Mouse (Mus musculus) kidney, postnatal 25 days (tissue): ENCODE results near the gene Tasp1.
"Not testable (repeated sequence)": the region's sequence is repeated elsewhere in the genome, so short reads cannot be mapped to it uniquely, and the experiment has no call there.

Experiments used
- DNase-seq, 2 experiments: peaks; one replicate each; pipeline ENCODE4 v3.0.0; 2021; ENCODE audit warnings: mixed read lengths in 2 of 2

Tasp1 gene

DNA sequence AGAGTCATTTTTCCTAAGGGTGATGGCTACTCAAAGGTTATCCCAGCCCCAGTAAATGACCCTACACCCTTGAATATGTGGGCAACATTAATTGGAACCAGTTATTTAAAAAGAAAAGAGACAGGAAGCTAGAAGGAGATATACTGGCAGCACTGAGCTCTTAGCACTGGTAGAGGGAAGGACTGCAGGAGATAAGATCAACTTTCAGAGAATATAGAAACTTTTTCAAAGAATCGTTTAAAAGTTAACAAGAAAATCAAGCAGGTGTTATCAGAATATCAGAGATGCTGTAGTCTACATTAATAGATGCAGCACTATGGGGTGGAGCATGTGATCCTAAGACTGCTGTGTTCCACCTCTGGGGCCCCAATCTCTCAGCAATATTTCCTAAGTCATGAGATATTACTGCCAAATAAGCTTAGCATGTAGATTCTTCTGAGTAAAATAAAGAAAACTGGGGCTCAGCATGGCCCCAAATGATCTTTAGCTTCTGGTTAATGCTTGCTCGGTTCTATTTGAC is 14.9 kb downstream of the Tasp1 start:
- no peak for DNase-seq

- DNase-seq: no peak
Observed at GRCm38 (mm10) chr2:140042522-140043131, 24.0 kb downstream of the Tasp1 start.

- no peak for DNase-seq
Observed at GRCm38 (mm10) chr2:140042081-140042480, 24.5 kb downstream of the Tasp1 start.

DNA sequence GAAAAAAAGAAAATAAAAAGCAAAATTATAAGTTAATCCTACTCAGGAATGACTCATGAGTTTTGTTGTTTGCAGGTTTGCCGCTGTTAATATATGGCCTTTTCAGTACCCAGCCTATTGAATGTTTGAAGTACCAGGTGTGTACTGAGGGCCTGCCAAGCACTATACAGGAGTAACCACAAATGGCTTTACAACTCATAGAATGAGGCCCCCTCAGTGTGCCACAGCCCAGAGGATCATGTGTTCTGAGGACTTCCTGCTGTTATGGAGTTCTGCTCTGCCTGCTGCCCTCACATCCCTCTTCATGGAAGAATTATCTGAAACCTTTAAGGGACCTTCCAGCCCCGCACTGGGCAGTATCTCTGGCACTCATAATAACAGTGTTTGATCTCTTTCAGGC is 29.1 kb downstream of the Tasp1 start:
- DNase-seq: no peak

- DNase-seq: no peak
Observed at GRCm38 (mm10) chr2:140036854-140037253, 29.8 kb downstream of the Tasp1 start.

GRCm38 (mm10) chr2:140024937-140025336 is 41.7 kb downstream of the Tasp1 start:
- DNase-seq: no peak

GRCm38 (mm10) chr2:140007406-140007805 is 59.2 kb downstream of the Tasp1 start:
- DNase-seq: no peak

DNA sequence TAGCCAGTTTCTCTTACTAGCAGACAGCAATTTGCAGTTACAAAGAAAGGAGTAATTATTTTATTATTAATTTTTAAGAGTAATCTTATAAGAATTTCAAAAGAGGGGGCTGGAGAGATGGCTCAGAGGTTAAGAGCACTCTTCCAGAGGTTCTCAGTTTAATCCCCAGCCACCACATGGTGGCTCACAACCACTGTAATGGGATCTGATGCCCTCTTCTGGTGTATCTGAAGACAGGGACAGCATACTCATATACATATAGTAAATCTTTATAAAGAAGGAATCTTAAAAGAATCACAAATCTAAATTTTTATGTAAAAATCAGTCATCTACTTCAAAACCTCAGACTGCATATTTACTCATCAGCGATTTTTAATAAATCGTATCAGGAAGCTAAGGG is 68.4 kb downstream of the Tasp1 start:
- DNase-seq: no peak

GRCm38 (mm10) chr2:139989907-139990306 is 76.7 kb downstream of the Tasp1 start:
- not testable (repeated sequence) for DNase-seq

GRCm38 (mm10) chr2:139967451-139967850 is 99.2 kb downstream of the Tasp1 start:
- DNase-seq: no peak

DNA sequence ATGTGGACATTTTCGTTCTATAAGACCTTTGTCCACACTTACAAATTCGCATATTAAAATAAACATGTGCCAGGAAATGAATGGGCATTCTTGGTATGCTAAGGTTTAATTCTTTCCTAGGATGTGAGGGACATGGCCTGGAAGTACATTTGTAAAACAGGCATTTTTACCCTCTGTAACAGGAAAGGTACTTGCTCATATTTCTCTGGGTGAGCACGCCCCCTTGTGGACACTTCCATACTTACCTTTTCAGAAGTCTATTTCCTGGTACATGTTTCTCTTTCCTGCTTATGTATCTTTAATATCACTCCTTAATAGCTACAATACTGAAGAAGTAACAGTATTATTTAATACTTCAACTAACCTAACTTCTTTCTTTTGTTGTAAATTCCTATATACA is 100.3 kb downstream of the Tasp1 start:
- peak in 1 of 2 experiments; percentile 64 for DNase-seq

- no peak for DNase-seq
Observed at GRCm38 (mm10) chr2:139948843-139949242, 117.8 kb downstream of the Tasp1 start.

- no peak for DNase-seq
Observed at GRCm38 (mm10) chr2:139937581-139937980, 129.0 kb downstream of the Tasp1 start.

DNA sequence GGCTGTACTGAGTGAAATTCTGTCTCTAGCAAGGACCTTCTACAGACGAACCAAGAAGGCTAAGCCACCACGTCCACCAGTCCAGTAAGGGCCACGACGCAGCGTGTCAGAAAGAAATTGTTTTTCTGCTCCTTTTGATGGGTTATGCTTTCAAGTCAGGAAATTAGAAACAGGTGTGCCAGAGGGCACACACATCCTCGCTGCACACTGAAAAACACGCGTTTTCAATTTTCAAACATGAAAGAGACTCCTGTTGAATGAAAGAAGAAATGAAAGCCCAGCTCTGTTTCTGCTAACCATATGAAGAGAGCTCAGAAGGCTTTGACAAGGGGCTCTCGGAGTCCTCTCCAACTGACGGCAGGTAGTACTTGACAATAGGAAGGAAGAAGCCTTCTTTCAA is 132.0 kb downstream of the Tasp1 start:
- no peak for DNase-seq

GRCm38 (mm10) chr2:139934033-139934572 is 132.5 kb downstream of the Tasp1 start:
- no peak for DNase-seq

- DNase-seq: no peak
Observed at GRCm38 (mm10) chr2:139932211-139932610, 134.4 kb downstream of the Tasp1 start.

DNA sequence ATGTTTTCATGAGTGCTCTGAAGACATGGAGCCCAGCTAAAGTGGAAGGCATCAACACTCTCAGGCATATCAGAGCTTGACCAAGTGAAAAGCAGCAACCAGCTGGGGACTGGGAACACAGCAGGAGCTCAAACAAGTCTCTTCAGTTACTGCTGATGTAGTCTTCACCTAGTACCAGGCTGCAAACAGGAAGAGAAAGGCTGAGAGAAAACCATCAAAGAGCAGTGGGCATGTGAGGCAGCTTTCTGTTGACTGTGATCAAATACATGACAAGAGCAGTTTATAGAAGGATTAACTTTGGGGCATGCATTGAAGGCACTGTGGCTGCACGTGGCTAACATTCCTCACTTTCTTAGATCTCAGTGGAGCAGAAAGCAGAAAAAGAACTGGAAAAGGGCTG is 141.7 kb downstream of the Tasp1 start:
- DNase-seq: no peak

DNA sequence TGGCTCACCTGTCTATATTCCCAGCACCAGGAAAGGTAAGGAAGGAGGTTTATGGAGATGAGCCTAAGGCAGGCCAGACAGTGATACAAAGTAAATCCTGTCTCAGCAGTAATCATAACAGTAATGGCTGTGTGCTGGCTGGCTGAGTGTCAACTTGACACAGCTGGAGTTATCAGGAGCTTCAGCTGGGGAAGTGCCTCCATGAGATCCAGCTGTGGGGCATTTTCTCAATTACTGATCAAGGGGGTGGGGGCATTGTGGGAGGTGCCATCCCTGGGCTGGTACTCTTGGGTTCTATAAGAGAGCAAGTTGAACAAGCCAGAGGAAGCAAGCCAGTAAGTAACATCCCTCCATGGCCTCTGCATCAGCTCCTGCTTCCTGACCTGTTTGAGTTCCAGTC is 145.2 kb downstream of the Tasp1 start:
- not testable (repeated sequence) for DNase-seq

- no peak for DNase-seq
Observed at GRCm38 (mm10) chr2:139919757-139920156, 146.8 kb downstream of the Tasp1 start.

DNA sequence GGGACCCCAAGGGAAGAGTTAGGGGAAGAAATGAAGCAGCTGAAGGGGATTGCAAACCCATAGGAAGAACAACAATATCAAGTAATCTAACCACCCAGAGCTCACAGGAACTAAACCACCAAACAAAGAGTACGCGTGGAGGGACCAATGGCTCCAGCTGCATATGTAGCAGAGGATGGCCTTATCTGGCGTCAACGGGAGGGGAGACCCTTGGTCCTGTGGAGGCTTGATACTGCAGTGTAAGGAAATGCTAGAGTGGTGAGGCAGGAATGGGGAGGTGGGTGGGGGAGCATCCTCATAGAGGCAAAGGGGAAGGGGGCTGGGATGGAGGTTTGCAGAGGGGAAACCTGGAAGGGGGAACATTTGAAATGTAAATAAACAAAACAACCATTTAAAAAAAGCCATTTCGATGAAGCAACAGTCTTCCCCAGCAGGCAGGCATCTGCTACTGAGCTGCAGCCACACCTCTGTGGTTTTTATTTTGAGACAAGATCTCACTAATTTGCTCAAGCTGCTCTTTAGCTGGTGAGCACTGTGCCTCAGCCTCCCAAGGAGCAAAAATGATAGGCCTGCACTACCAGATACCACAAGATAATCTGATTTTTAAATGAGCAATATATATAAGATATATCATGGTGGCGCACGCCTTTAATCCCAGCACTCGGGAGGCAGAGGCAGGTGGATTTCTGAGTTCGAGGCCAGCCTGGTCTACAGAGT is 160.0 kb downstream of the Tasp1 start:
- DNase-seq: no peak

DNA sequence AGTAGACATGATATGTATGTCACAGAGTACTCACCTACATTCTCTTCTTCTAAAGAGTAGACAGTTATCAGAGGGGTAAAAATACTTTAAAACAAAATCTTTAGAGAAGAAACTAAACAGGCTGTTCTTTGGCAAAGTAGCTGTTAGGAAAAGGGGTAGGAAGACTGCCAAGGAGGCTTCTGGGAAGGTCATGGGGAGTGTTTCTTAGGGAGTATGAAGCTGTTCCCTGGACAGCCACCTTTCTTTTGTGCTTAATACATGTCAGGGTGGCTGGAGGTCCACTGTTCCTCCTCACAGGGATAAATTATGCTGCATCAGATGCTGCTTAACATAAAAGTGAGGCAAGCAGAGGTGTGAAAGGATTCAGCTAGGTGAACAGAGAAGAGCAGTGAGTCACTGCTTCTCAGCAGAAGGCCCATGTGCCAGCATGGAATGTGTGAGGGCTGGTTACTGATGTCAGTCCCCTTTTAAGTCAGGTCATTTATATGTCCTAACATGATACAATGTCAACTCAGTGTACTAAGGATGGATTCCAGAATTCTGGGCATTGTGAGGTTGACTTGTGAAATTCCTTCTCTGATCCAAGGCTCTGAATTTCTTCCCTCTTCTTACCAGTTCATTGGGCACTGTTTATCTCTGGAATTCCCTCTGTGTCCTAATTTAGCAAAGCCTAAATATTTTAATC is 175.1 kb downstream of the Tasp1 start:
- no peak for DNase-seq

DNA sequence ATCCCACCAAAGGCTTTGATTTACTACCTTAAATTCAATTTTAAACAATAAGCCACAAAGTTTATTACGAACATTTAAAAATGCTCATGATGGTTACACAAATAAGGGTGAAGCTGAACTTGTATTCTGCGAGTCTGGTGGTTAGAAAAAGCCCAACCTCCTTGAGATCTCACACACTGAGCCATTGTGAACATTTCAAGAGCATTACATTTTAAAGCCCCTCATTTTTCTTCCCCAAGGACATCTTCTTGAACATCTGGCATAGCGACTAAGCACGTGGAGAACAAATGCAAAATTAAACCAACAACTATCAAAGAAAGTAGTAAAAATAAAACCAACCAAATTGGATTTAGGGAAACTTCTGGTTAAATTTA is 182.4 kb downstream of the Tasp1 start:
- DNase-seq: no peak

- DNase-seq: no peak
Observed at GRCm38 (mm10) chr2:139883581-139884263, 182.9 kb downstream of the Tasp1 start.
